Mouse (Mus musculus): ENCODE measurements at regions not wholly inside any gene's neighbourhood (a gene's known extent, or its start where the extent isn't known, plus 50 kb on each side); places are given as distances from the start of the nearest gene placed in this dataset.

GRCm38 (mm10) chr13:102391911-102392310 lies 301.4 kb upstream of the Cd180 start:
- Histone ChIP-seq H3K4me3 (ENCODE audit: low read depth, low read length) (no peak overlapping the region), H3K4me2 (ENCODE audit: low read depth, low read length) (no peak overlapping the region), H3K27me3 (ENCODE audit: insufficient read depth, low read length) (no peaks in the 10 kb centered on the region), H3K27ac (ENCODE audit: low read depth) (no peak overlapping the region), H3K4me1 (ENCODE audit: insufficient read depth) (no peaks in the 10 kb centered on the region), H3K36me3 (replicated peaks; ENCODE audit: insufficient read depth, low read length) (no peaks in the 10 kb centered on the region), H3K9ac (replicated peaks) (no peak overlapping the region), H3K9me3 (ENCODE audit: low read length) (no peaks in the 10 kb centered on the region)
- 64% methylated on average over 2 of the region's 2 CpGs for WGBS (ENCODE audit: insufficient replicate concordance)
- TF ChIP-seq EP300 (IDR thresholded peaks at IDR 0.05; ENCODE audit: low read depth) (no peak), CTCF (IDR thresholded peaks at IDR 0.05; ENCODE audit: low read depth) (no peak)
- ATAC-seq (no peak), DNase-seq (no peak)

- 61% methylated on average over 10 of the region's 10 CpGs for WGBS (ENCODE audit: insufficient replicate concordance)
- Histone ChIP-seq H3K9ac (replicated peaks) (no peak overlapping the region), H3K4me3 (ENCODE audit: low read depth, low read length) (no peak overlapping the region), H3K36me3 (replicated peaks; ENCODE audit: insufficient read depth, low read length) (no peaks in the 10 kb centered on the region), H3K4me1 (ENCODE audit: insufficient read depth) (no peaks in the 10 kb centered on the region), H3K27me3 (ENCODE audit: insufficient read depth, low read length) (no peaks in the 10 kb centered on the region), H3K4me2 (ENCODE audit: low read depth, low read length) (no peak overlapping the region), H3K9me3 (ENCODE audit: low read length) (no peaks in the 10 kb centered on the region), H3K27ac (ENCODE audit: low read depth) (no peak overlapping the region)
- DNase-seq, result no peak
- TF ChIP-seq CTCF (IDR thresholded peaks at IDR 0.05; ENCODE audit: low read depth), result no peak
- no peak for TF ChIP-seq EP300 (IDR thresholded peaks at IDR 0.05; ENCODE audit: low read depth)
- no peak for ATAC-seq
Measured at GRCm38 (mm10) chr13:102392868-102393661, 300.3 kb upstream of the Cd180 start.

GRCm38 (mm10) chr13:102393662-102393970 lies 299.7 kb upstream of the Cd180 start:
- no peaks in the 10 kb centered on the region for H3K4me1 ChIP-seq (ENCODE audit: insufficient read depth)
- H3K9ac ChIP-seq (replicated peaks), result no peak overlapping the region
- H3K36me3 ChIP-seq (replicated peaks; ENCODE audit: insufficient read depth, low read length), result no peaks in the 10 kb centered on the region
- H3K4me2 ChIP-seq (ENCODE audit: low read depth, low read length), result no peak overlapping the region
- DNase-seq (no peak), ATAC-seq (no peak)
- no peaks in the 10 kb centered on the region for H3K27me3 ChIP-seq (ENCODE audit: insufficient read depth, low read length)
- H3K9me3 ChIP-seq (ENCODE audit: low read length), result no peaks in the 10 kb centered on the region
- H3K27ac ChIP-seq (ENCODE audit: low read depth), result no peak overlapping the region
- H3K4me3 ChIP-seq (ENCODE audit: low read depth, low read length), result no peak overlapping the region
- TF ChIP-seq EP300 (IDR thresholded peaks at IDR 0.05; ENCODE audit: low read depth), result no peak
- no peak for TF ChIP-seq CTCF (IDR thresholded peaks at IDR 0.05; ENCODE audit: low read depth)
- WGBS (ENCODE audit: insufficient replicate concordance), result 67% methylated on average over 2 of the region's 2 CpGs

- WGBS (ENCODE audit: insufficient replicate concordance), result 72% methylated on average over 3 of the region's 3 CpGs
- no peak for DNase-seq
- TF ChIP-seq CTCF (IDR thresholded peaks at IDR 0.05; ENCODE audit: low read depth) (no peak), EP300 (IDR thresholded peaks at IDR 0.05; ENCODE audit: low read depth) (no peak)
- Histone ChIP-seq H3K27me3 (ENCODE audit: insufficient read depth, low read length) (no peaks in the 10 kb centered on the region), H3K27ac (ENCODE audit: low read depth) (no peak overlapping the region), H3K36me3 (replicated peaks; ENCODE audit: insufficient read depth, low read length) (no peaks in the 10 kb centered on the region), H3K9me3 (ENCODE audit: low read length) (no peaks in the 10 kb centered on the region), H3K9ac (replicated peaks) (no peak overlapping the region), H3K4me2 (ENCODE audit: low read depth, low read length) (no peak overlapping the region), H3K4me1 (ENCODE audit: insufficient read depth) (no peaks in the 10 kb centered on the region), H3K4me3 (ENCODE audit: low read depth, low read length) (no peak overlapping the region)
- ATAC-seq, result no peak
Measured at GRCm38 (mm10) chr13:102394057-102394456, 299.3 kb upstream of the Cd180 start.

GRCm38 (mm10) chr13:102397411-102397810 lies 295.9 kb upstream of the Cd180 start:
- ATAC-seq, result no peak
- WGBS (ENCODE audit: insufficient replicate concordance), result 77% methylated on average over 4 of the region's 4 CpGs
- Histone ChIP-seq H3K4me1 (ENCODE audit: insufficient read depth) (no peaks in the 10 kb centered on the region), H3K4me3 (ENCODE audit: low read depth, low read length) (no peak overlapping the region), H3K27ac (ENCODE audit: low read depth) (no peak overlapping the region), H3K9ac (replicated peaks) (no peak overlapping the region), H3K36me3 (replicated peaks; ENCODE audit: insufficient read depth, low read length) (no peaks in the 10 kb centered on the region), H3K4me2 (ENCODE audit: low read depth, low read length) (no peak overlapping the region), H3K27me3 (ENCODE audit: insufficient read depth, low read length) (no peaks in the 10 kb centered on the region), H3K9me3 (ENCODE audit: low read length) (no peaks in the 10 kb centered on the region)
- TF ChIP-seq EP300 (IDR thresholded peaks at IDR 0.05; ENCODE audit: low read depth), result peak; percentile 37; the same call in 1 of the 2 replicates
- TF ChIP-seq CTCF (IDR thresholded peaks at IDR 0.05; ENCODE audit: low read depth), result no peak
- no peak for DNase-seq

- Histone ChIP-seq H3K27me3 (ENCODE audit: insufficient read depth, low read length) (no peaks in the 10 kb centered on the region), H3K27ac (ENCODE audit: low read depth) (no peak overlapping the region), H3K9me3 (ENCODE audit: low read length) (no peaks in the 10 kb centered on the region), H3K9ac (replicated peaks) (no peak overlapping the region), H3K36me3 (replicated peaks; ENCODE audit: insufficient read depth, low read length) (no peaks in the 10 kb centered on the region), H3K4me3 (ENCODE audit: low read depth, low read length) (no peak overlapping the region), H3K4me2 (ENCODE audit: low read depth, low read length) (no peak overlapping the region), H3K4me1 (ENCODE audit: insufficient read depth) (no peaks in the 10 kb centered on the region)
- ATAC-seq (no peak), DNase-seq (no peak)
- 82% methylated on average over 4 of the region's 4 CpGs for WGBS (ENCODE audit: insufficient replicate concordance)
- TF ChIP-seq CTCF (IDR thresholded peaks at IDR 0.05; ENCODE audit: low read depth) (no peak), EP300 (IDR thresholded peaks at IDR 0.05; ENCODE audit: low read depth) (no peak)
Measured at GRCm38 (mm10) chr13:102411840-102412239, 281.5 kb upstream of the Cd180 start.

Measured in liver, postnatal 0 days (tissue).